Mouse (Mus musculus) olfactory bulb, adult 2 months (tissue): ENCODE data around the gene Fndc5.

Experiments used
- CTCF ChIP-seq: fragments of 200-500 bp; IDR thresholded peaks from 2 replicates; pipeline ENCODE4 v1.5.1; 2012; ENCODE audit warnings: low read depth, mild to moderate bottlenecking, low read length, moderate library complexity; ENCODE audit not compliant: insufficient read depth
- POLR2A ChIP-seq: fragments of 200-500 bp; IDR thresholded peaks from 2 replicates; pipeline ENCODE4 v1.6.1; 2012; ENCODE audit warnings: mild to moderate bottlenecking, low read depth, low read length, moderate library complexity; ENCODE audit not compliant: insufficient read depth

DNA sequence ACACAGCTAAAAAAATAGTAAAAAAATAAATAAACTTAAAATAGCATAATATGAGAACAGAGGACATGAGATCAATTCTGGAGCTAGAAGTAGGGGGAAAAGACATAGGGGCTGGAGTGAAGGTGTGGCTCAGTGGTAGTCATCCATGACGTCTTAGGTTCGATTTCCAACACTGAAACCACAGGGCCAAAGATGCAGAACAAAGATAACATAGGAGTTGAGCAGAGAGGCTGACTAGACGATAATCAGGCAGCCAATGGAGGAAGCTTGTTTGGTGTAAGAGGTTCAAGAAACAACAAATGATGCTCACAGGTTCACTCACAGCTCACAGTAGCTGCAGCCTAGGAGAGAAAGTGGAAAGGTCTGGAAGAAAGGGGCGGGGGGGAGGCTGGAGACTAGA, 4.0 kb downstream of the Fndc5 start:
- TF ChIP-seq POLR2A: no peak
- TF ChIP-seq CTCF: no peak
